Mouse (Mus musculus) liver, embryonic 16.5 days (tissue): Measurements from ENCODE around the gene Gmeb2. TPM values are rescaled to one million over a fixed set of nuclear protein-coding genes. Genes with fewer than 3 reads are reported as not detected.

Experiments
- ATAC-seq: fragments of 200-750 bp; cut with Nextera tagmentation; 2 replicates; pipeline ENCODE4 v1.8.0; 2017; ENCODE audit warnings: low read depth, mild to moderate bottlenecking, moderate number of reproducible peaks, moderate library complexity
- H3K27ac ChIP-seq: fragments of 300-500 bp; sonication (generic); 2 replicates; pipeline ENCODE4 v1.5.1; 2014; ENCODE audit warnings: mild to moderate bottlenecking, low read length
- H3K27me3 ChIP-seq: fragments of 300-500 bp; sonication (generic); 2 replicates; pipeline ENCODE4 v1.6.1; 2014; ENCODE audit warnings: low read depth, low read length, mixed read lengths; ENCODE audit not compliant: control insufficient read depth, insufficient read depth
- H3K36me3 ChIP-seq: fragments of 300-500 bp; sonication (generic); 2 replicates; pipeline ENCODE4 v1.6.1; 2014; ENCODE audit warnings: mild to moderate bottlenecking; ENCODE audit not compliant: control insufficient read depth, insufficient read depth
- H3K4me1 ChIP-seq: fragments of 300-500 bp; sonication (generic); 2 replicates; pipeline ENCODE4 v1.6.1; 2014; ENCODE audit warnings: low read depth, low read length, mixed read lengths; ENCODE audit not compliant: control insufficient read depth
- H3K4me2 ChIP-seq: fragments of 300-500 bp; sonication (generic); 2 replicates; pipeline ENCODE4 v1.6.1; 2014; ENCODE audit warnings: low read depth, low read length, mixed read lengths
- H3K4me3 ChIP-seq: fragments of 300-500 bp; sonication (generic); 2 replicates; pipeline ENCODE4 v1.5.1; 2014; ENCODE audit warnings: low read depth, mild to moderate bottlenecking, low read length
- H3K9ac ChIP-seq: fragments of 300-500 bp; sonication (generic); 2 replicates; pipeline ENCODE4 v1.6.1; 2014; ENCODE audit warnings: low read depth, low read length
- H3K9me3 ChIP-seq: fragments of 300-500 bp; sonication (generic); replicated peaks from 2 replicates; pipeline ENCODE4 v1.6.1; 2016; ENCODE audit warnings: low read length; ENCODE audit not compliant: control insufficient read depth
- WGBS: fragments of 180-500 bp; shearing (Covaris S2); extraction: QIAGEN DNeasy Blood & Tissue Kit; methylation state at CpG from one replicate; pipeline ENCODE4 v1.1.7; 2014; ENCODE audit not compliant: insufficient replicate concordance; 5-methylcytosine and 5-hydroxymethylcytosine counted together
- polyA plus RNA-seq: library from polyadenylated mRNA; unstranded; fragments of >200 nt; fragmentation: Nextera tagmentation; extraction: Ambion mirVana; gene quantifications from 2 replicates; pipeline ENCODE4 v1.2.1, GENCODE M21; 2015

Gmeb2 gene
- polyA plus RNA-seq, 1 experiment from 2014 or later, result 9.8 TPM

DNA sequence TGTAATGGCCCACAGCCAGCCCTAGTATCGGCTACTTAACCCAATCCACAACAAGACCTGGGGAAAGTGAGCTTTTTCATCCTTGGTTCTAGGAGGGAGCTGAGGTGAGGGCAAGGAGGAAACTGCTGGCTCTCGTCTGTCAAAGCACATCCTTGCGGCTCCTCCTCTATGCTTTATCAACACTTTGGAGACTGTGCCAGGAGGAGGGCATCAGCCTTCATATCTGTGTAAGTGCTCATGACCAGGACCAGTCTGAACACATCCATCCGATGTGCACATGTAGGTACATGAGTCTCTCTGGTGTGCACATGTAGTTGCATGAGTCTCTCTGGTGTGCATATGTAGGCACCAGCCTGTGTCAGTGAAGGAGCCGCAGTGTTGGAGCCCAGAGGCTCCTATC lies 82.2 kb downstream of the Gmeb2 start:
- H3K36me3 ChIP-seq, result no peaks in the 10 kb centered on the region
- peak overlapping the region; percentile 61 for H3K9ac ChIP-seq
- ATAC-seq, result peak; percentile 81
- 51% methylated on average over 5 of the region's 5 CpGs for WGBS
- H3K9me3 ChIP-seq, result no peaks in the 10 kb centered on the region
- peak overlapping the region; percentile 50 for H3K4me3 ChIP-seq
- H3K27ac ChIP-seq, result peak overlapping the region; percentile 91
- peaks cover 7% of the 10 kb centered on the region for H3K27me3 ChIP-seq
- H3K4me2 ChIP-seq, result peak overlapping the region; percentile 82
- peaks cover 36% of the 10 kb centered on the region for H3K4me1 ChIP-seq

DNA sequence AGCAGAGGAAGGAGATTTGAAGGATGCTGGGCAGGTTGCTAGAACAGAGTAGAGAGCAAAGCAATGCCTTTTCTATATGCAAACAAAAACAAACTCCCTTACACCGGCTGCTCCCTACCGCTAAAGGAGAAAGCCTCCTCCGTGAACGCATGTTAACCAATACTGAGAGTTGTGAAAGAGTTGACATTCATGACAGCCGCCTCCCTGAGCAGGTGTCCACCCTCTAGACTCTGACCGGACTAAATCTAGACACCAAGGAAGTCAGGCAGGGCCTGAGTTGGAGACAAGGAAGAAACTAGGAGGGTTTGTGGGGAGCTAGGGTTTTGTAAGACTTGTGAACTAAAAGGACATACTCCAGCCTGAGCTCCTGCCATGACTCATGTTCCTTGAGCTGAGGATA lies 84.9 kb downstream of the Gmeb2 start:
- Histone ChIP-seq H3K9me3 (no peaks in the 10 kb centered on the region), H3K9ac (no peak overlapping the region), H3K4me1 (peaks cover 36% of the 10 kb centered on the region), H3K27ac (no peak overlapping the region), H3K4me3 (no peak overlapping the region), H3K27me3 (no peaks in the 10 kb centered on the region; the same call in 1 of the 2 replicates), H3K36me3 (no peaks in the 10 kb centered on the region), H3K4me2 (no peak overlapping the region)
- WGBS, result 55% methylated on average over 6 of the region's 6 CpGs
- no peak for ATAC-seq

DNA sequence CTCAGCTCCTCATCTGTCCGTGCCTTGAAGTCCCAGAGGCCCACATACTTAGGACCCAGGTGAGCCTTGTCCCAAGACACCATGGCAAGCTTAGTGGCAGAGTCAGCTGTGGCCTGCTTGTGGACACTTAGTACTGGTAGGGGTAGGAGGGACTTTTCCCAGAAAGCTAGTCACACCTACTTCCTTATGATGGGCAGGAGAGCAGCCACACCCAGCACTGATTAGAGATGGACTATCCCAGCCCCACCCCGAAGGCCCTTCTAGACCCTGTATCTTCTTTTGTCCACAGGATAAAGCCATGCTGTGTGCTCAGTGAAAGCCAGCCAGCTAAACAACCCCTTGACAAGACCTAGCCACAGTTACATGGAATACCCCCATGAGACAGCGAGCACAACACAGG lies 85.4 kb downstream of the Gmeb2 start, which contains the start of gene Ptk6:
TSS of gene Ptk6 (minus strand) at position 368 of the 400 bp plus-strand sequence.
- Histone ChIP-seq H3K9ac (no peak within 1 kb of the TSS), H3K27me3 (no peaks in the 10 kb centered on the region; the same call in 1 of the 2 replicates), H3K4me2 (no peak within 1 kb of the TSS), H3K27ac (no peak within 1 kb of the TSS), H3K36me3 (no peaks in the 10 kb centered on the region), H3K9me3 (no peaks in the 10 kb centered on the region), H3K4me3 (no peak within 1 kb of the TSS), H3K4me1 (peaks cover 36% of the 10 kb centered on the region)
- WGBS, result 80% methylated on average over 3 of the region's 3 CpGs
- ATAC-seq, result no peak

DNA sequence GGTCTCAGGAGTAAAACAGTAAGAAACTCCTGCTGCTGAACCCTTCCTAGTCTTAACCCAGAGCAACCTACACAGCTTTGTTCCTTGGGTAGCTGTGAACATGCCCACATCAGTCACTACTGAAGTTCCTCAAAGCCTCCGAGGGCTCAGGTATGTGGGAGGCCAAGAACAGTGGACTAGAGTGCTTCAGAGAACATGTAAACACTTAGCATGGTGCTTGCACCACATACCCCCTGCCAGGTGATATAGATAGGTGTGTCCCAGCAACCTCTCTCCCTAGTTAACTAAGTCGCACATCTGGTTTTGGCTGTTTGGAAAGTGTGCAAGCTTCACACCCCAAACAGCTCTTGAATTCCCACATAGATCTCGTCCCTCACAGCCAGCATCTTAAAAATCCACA lies 86.2 kb downstream of the Gmeb2 start:
- Histone ChIP-seq H3K27me3 (no peaks in the 10 kb centered on the region; the same call in 1 of the 2 replicates), H3K9ac (no peak overlapping the region), H3K9me3 (no peaks in the 10 kb centered on the region), H3K36me3 (no peaks in the 10 kb centered on the region), H3K4me3 (no peak overlapping the region), H3K4me1 (peaks cover 36% of the 10 kb centered on the region), H3K4me2 (no peak overlapping the region), H3K27ac (no peak overlapping the region)
- ATAC-seq, result no peak
- 47% methylated on average over 3 of the region's 3 CpGs for WGBS

Other genes starting within 250 kb of the Gmeb2 start
- 0.79 and 1.4 TPM in 2 replicates for gene Chrna4, start 244.5 kb downstream of the Gmeb2 start, polyA plus RNA-seq
- 0.16 and 0.32 TPM in 2 replicates for gene Kcnq2, start 152.7 kb downstream of the Gmeb2 start, polyA plus RNA-seq
- gene Eef1a2, start 131.0 kb downstream of the Gmeb2 start, polyA plus RNA-seq, result not detected in 2 replicates
- gene Ppdpf, start 100.8 kb downstream of the Gmeb2 start, polyA plus RNA-seq, result 92.7 and 94.4 TPM in 2 replicates
- 0.15 and 0.27 TPM in 2 replicates for gene Ptk6, start 85.2 kb downstream of the Gmeb2 start, polyA plus RNA-seq
- gene Srms, start 74.8 kb downstream of the Gmeb2 start, polyA plus RNA-seq, result 0.51 and 0.54 TPM in 2 replicates
- 0.15 and 0.33 TPM in 2 replicates for gene Fndc11, start 68.0 kb downstream of the Gmeb2 start, polyA plus RNA-seq
- 2.6 and 3.2 TPM in 2 replicates for gene Helz2, start 46.0 kb downstream of the Gmeb2 start, polyA plus RNA-seq
- gene Stmn3, start 26.5 kb upstream of the Gmeb2 start, polyA plus RNA-seq, result 0.08 and 0.32 TPM in 2 replicates
- 19.7 and 21.0 TPM in 2 replicates for gene Rtel1, start 31.7 kb upstream of the Gmeb2 start, polyA plus RNA-seq
- 8.8 and 10.5 TPM in 2 replicates for gene Zgpat, start 76.9 kb upstream of the Gmeb2 start, polyA plus RNA-seq
- gene Arfrp1, start 77.4 kb upstream of the Gmeb2 start, polyA plus RNA-seq, result 17.1 and 20.7 TPM in 2 replicates
- 4.7 and 6.3 TPM in 2 replicates for gene Lime1, start 92.0 kb upstream of the Gmeb2 start, polyA plus RNA-seq
- gene Zbtb46, start 171.4 kb upstream of the Gmeb2 start, polyA plus RNA-seq, result 7.0 and 7.5 TPM in 2 replicates
- 0.09 TPM in 1 of 2 replicates, not detected in the other for gene Abhd16b, start 205.2 kb upstream of the Gmeb2 start, polyA plus RNA-seq
- gene Tpd52l2, start 209.1 kb upstream of the Gmeb2 start, polyA plus RNA-seq, result 62.7 and 69.3 TPM in 2 replicates
- 26.4 and 27.3 TPM in 2 replicates for gene Dnajc5, start 232.4 kb upstream of the Gmeb2 start, polyA plus RNA-seq